Mouse (Mus musculus) T-helper 1 cell (primary cell): ENCODE data around the gene Itpk1.

Source experiments
- in situ Hi-C: fragments of 300-600 bp; cut with MboI, MseI; formaldehyde crosslinking; loops from one replicate; pipeline ENCODE4 v1.15.1; 2025; ENCODE audit warnings: high pct_unique_total_duplicates

The Itpk1 gene

GRCm38 (mm10) chr12:102599801-102600200, 104.9 kb downstream of the Itpk1 start:
- in situ Hi-C loops: no loop called here

GRCm38 (mm10) chr12:102598535-102598934, 106.2 kb downstream of the Itpk1 start:
- in situ Hi-C loops: no loop called here

- in situ Hi-C loops: no loop called here
Observed at GRCm38 (mm10) chr12:102597466-102597865, 107.3 kb downstream of the Itpk1 start.

- in situ Hi-C loops: no loop called here
Observed at GRCm38 (mm10) chr12:102596410-102596809, 108.3 kb downstream of the Itpk1 start.

GRCm38 (mm10) chr12:102594627-102595026, 110.1 kb downstream of the Itpk1 start:
- in situ Hi-C loops: no loop called here

GRCm38 (mm10) chr12:102593699-102594098, 111.0 kb downstream of the Itpk1 start:
- in situ Hi-C loops: no loop called here

GRCm38 (mm10) chr12:102590711-102591360, 113.9 kb downstream of the Itpk1 start:
- in situ Hi-C loops: no loop called here

GRCm38 (mm10) chr12:102587106-102587505, 117.6 kb downstream of the Itpk1 start:
- in situ Hi-C loops: no loop called here

- in situ Hi-C loops: no loop called here
Observed at GRCm38 (mm10) chr12:102586286-102586881, 118.3 kb downstream of the Itpk1 start.

- in situ Hi-C loops: no loop called here
Observed at GRCm38 (mm10) chr12:102585390-102585789, 119.3 kb downstream of the Itpk1 start.

GRCm38 (mm10) chr12:102582441-102582840, 122.3 kb downstream of the Itpk1 start:
- in situ Hi-C loops: loop anchor here (5.0 kb wide), 1 partner anchor 145 kb away; no protein-coding TSS in a partner anchor

GRCm38 (mm10) chr12:102581579-102582196, 123.0 kb downstream of the Itpk1 start:
- in situ Hi-C loops: loop anchor here (5.0 kb wide), 1 partner anchor 146 kb away; no protein-coding TSS in a partner anchor

GRCm38 (mm10) chr12:102579041-102579440, 125.7 kb downstream of the Itpk1 start:
- in situ Hi-C loops: no loop called here

- in situ Hi-C loops: no loop called here
Observed at GRCm38 (mm10) chr12:102576659-102577398, 127.9 kb downstream of the Itpk1 start.

- in situ Hi-C loops: no loop called here
Observed at GRCm38 (mm10) chr12:102575541-102576329, 129.0 kb downstream of the Itpk1 start.

- in situ Hi-C loops: loop anchor here (5.0 kb wide), 1 partner anchor 51 kb away; no protein-coding TSS in a partner anchor
Observed at GRCm38 (mm10) chr12:102573036-102573435, 131.7 kb downstream of the Itpk1 start.

- in situ Hi-C loops: loop anchor here (5.0 kb wide), 1 partner anchor 49 kb away; no protein-coding TSS in a partner anchor
Observed at GRCm38 (mm10) chr12:102571666-102572065, 133.1 kb downstream of the Itpk1 start.

GRCm38 (mm10) chr12:102570734-102571133, 134.0 kb downstream of the Itpk1 start:
- in situ Hi-C loops: loop anchor here (5.0 kb wide), 1 partner anchor 48 kb away; no protein-coding TSS in a partner anchor

GRCm38 (mm10) chr12:102570111-102570510, 134.6 kb downstream of the Itpk1 start:
- in situ Hi-C loops: loop anchor here (5.0 kb wide), 1 partner anchor 48 kb away; no protein-coding TSS in a partner anchor

- in situ Hi-C loops: no loop called here
Observed at GRCm38 (mm10) chr12:102568219-102568618, 136.5 kb downstream of the Itpk1 start.

- in situ Hi-C loops: no loop called here
Observed at GRCm38 (mm10) chr12:102566951-102567350, 137.8 kb downstream of the Itpk1 start.
